31 mouse cellular contexts compared by ENCODE assay signal in the genomic region with DNA sequence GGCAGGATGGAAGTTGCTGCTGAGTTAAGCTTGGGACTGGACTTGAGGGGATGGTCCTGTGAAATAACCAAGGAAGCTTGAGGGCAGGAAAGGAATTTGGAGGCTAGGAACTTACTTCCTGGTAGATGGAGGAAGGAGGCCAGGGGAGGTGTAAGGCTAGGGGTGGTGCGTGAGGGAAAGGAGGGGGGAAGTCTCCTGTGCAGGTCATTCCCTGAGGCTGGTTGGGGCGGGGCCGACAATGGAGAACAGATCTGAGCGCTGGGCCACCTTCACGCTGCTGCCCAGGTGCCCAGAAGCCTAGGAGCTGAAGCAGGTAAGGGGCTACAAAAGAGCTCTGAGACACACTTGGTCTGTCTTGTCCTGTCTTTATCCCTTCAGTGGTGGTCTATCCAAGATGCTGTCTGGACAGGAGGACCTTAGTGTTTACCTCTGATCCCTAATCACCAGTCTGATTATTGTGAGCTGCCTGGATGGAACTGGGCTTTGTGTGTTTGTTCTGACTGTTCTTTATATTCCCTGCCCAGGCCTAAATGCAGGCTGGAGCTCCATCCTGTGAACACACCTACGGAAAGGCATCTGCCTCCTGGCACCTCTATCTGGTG. TPM values are rescaled to one million over a fixed set of nuclear protein-coding genes. Genes with fewer than 3 reads are reported as not detected.
DNase-seq lines count a peak whose midpoint lies in the region; ATAC-seq and TF ChIP-seq lines count a peak whose summit lies in the region.
"Had no signal": no experiment of that assay in that cellular context is flagged by ENCODE, and none has a peak within 500 bp of the region (broad histone marks: within the 10 kb centered on the region; RNA-seq: fewer than 3 reads in every experiment).

A gene (plus strand): TSS at position 552 of the 602 bp plus-strand sequence.

- no peak within 1 kb of the TSS for H3K9ac ChIP-seq in lung, postnatal 0 days (replicated peaks; ENCODE audit: low read depth)
- H3K9ac ChIP-seq in stomach, embryonic 14.5 days (replicated peaks; ENCODE audit: low read depth, low read length), result no peak within 1 kb of the TSS
- H3K9ac ChIP-seq: embryonic facial prominence, embryonic 12.5 days; heart, embryonic 12.5 days; hindbrain, embryonic 14.5 days; limb, embryonic 15.5 days; liver, embryonic 13.5 days had no signal

- no peak within 1 kb of the TSS for H3K4me2 ChIP-seq in lung, postnatal 0 days (replicated peaks; ENCODE audit: low read depth, low read length)
- no peak within 1 kb of the TSS for H3K4me2 ChIP-seq in stomach, embryonic 14.5 days (replicated peaks; ENCODE audit: low read depth, low read length)
- H3K4me2 ChIP-seq: embryonic facial prominence, embryonic 12.5 days; heart, embryonic 12.5 days; hindbrain, embryonic 14.5 days; limb, embryonic 15.5 days; liver, embryonic 13.5 days had no signal

- no peak for TF ChIP-seq POLR2A in lung, adult 2 months (IDR thresholded peaks at IDR 0.05; ENCODE audit: borderline replicate concordance, extremely low read depth, low read depth, low read length)

- no peaks in the 10 kb centered on the region for H3K4me1 ChIP-seq in lung, postnatal 0 days (ENCODE audit: insufficient read depth, low read depth, low read length)
- no peaks in the 10 kb centered on the region for H3K4me1 ChIP-seq in lung, adult 2 months (ENCODE audit: control insufficient read depth, insufficient read depth, low read length)
- H3K4me1 ChIP-seq in stomach, embryonic 14.5 days (ENCODE audit: control insufficient read depth, insufficient read depth, low read length), result no peaks in the 10 kb centered on the region
- H3K4me1 ChIP-seq: embryonic facial prominence, embryonic 12.5 days; heart, embryonic 12.5 days; limb, embryonic 15.5 days; liver, embryonic 13.5 days had no signal

- H3K36me3 ChIP-seq in lung, postnatal 0 days (ENCODE audit: insufficient read depth, low read length), result no peaks in the 10 kb centered on the region
- H3K36me3 ChIP-seq in stomach, embryonic 14.5 days (ENCODE audit: control insufficient read depth, insufficient read depth, low read length), result no peaks in the 10 kb centered on the region
- H3K36me3 ChIP-seq: embryonic facial prominence, embryonic 12.5 days; heart, embryonic 12.5 days; limb, embryonic 15.5 days; liver, embryonic 13.5 days had no signal

- no peak for TF ChIP-seq EP300 in lung, postnatal 0 days (IDR thresholded peaks at IDR 0.05)

- no peaks in the 10 kb centered on the region for H3K9me3 ChIP-seq in lung, postnatal 0 days (ENCODE audit: low read length)
- no peaks in the 10 kb centered on the region for H3K9me3 ChIP-seq in stomach, embryonic 14.5 days (ENCODE audit: control insufficient read depth, low read depth, low read length)
- H3K9me3 ChIP-seq: embryonic facial prominence, embryonic 12.5 days; heart, embryonic 12.5 days; limb, embryonic 15.5 days; liver, embryonic 13.5 days had no signal

- H3K4me3 ChIP-seq in lung, postnatal 0 days (ENCODE audit: low read depth, low read length), result no peak within 1 kb of the TSS
- no peak within 1 kb of the TSS for H3K4me3 ChIP-seq in lung, adult 2 months (replicated peaks; ENCODE audit: extremely low read depth, low read depth, low read length)
- H3K4me3 ChIP-seq in stomach, embryonic 14.5 days (ENCODE audit: low read depth, low read length), result no peak within 1 kb of the TSS
- H3K4me3 ChIP-seq: embryonic facial prominence, embryonic 12.5 days; heart, embryonic 12.5 days; layer of hippocampus, adult 2 months; limb, embryonic 15.5 days; liver, embryonic 13.5 days had no signal

- H3K27ac ChIP-seq in lung, postnatal 0 days (ENCODE audit: low read length), result no peak within 1 kb of the TSS
- H3K27ac ChIP-seq in stomach, embryonic 14.5 days (ENCODE audit: low read length), result no peak within 1 kb of the TSS
- H3K27ac ChIP-seq: embryonic facial prominence, embryonic 12.5 days; hindbrain, embryonic 14.5 days; layer of hippocampus, adult 2 months; limb, embryonic 15.5 days; liver, embryonic 13.5 days had no signal

- no peak for ATAC-seq in lung, postnatal 0 days
- ATAC-seq in stomach, embryonic 14.5 days (ENCODE audit: insufficient number of reproducible peaks, insufficient read depth, low FRiP score, low read depth), result 0 out of 2 replicates have a peak, but pooled peaks have one; percentile 49
- ATAC-seq: forebrain, embryonic 14.5 days; intestine, postnatal 0 days; Patski had no signal

- DNase-seq in lung, postnatal 0 days (ENCODE audit: low spot score), result peak; percentile 9
- no peak for DNase-seq in lung, adult 2 months
- DNase-seq in kidney, postnatal 10 days, result peak; percentile 24
- no peak for DNase-seq in urinary bladder, adult 18-20 months (ENCODE audit: low spot score in 2 of 2)
- DNase-seq in cerebellum, postnatal 25 days, result no peak
- DNase-seq in gastrocnemius, postnatal 10 days, result no peak
- DNase-seq: adrenal gland, postnatal 10 days; cerebellum, adult 8-10 months; embryo, embryonic 11 days; gastrocnemius, postnatal 36 days; heart, adult 18-20 months; heart, postnatal 4 days; left cerebral cortex, postnatal 4 days; liver, embryonic 13.5 days; lung, adult 18-20 months; lung, postnatal 14 days; midbrain, embryonic 14.5 days had no signal

- no peaks in the 10 kb centered on the region for H3K27me3 ChIP-seq in lung, postnatal 0 days (replicated peaks; ENCODE audit: insufficient read depth, low read length)
- H3K27me3 ChIP-seq in stomach, embryonic 14.5 days (ENCODE audit: control insufficient read depth, insufficient read depth, low read length), result no peaks in the 10 kb centered on the region
- H3K27me3 ChIP-seq: embryonic facial prominence, embryonic 12.5 days; liver, embryonic 13.5 days; Patski had no signal

- no peak for TF ChIP-seq CTCF in lung, postnatal 0 days (IDR thresholded peaks at IDR 0.05)
- no peak for TF ChIP-seq CTCF in lung, adult 2 months (IDR thresholded peaks at IDR 0.05; ENCODE audit: insufficient read depth, low read length)

- WGBS in lung, postnatal 0 days, result 69% methylated on average over 5 of the region's 6 CpGs
- WGBS in lung, adult 2 months, result 75% methylated on average over 6 of the region's 6 CpGs
- WGBS in stomach, embryonic 14.5 days, result 58% methylated on average over 6 of the region's 6 CpGs

RNA-seq across cellular contexts. Expression of the gene that starts here (rescaled TPM):
- 0.08 and 0.11 TPM in 2 replicates for polyA plus RNA-seq in lung, postnatal 0 days (2015; fragmentation: Nextera tagmentation; extraction: Ambion mirVana)
- polyA plus RNA-seq in lung, adult 2 months (2012; rRNA removed), result not detected in 2 replicates
- not detected in 2 replicates for polyA plus RNA-seq in stomach, embryonic 14.5 days (2014; fragmentation: Nextera tagmentation; extraction: Ambion mirVana)
- total RNA-seq in gastrocnemius, postnatal 10 days (2021), result not detected
- total RNA-seq: adrenal gland, postnatal 10 days; gastrocnemius, adult 18-20 months; gastrocnemius, postnatal 36 days; heart, adult 18-20 months; heart, postnatal 4 days; layer of hippocampus, adult 2 months; layer of hippocampus, postnatal 14 days; left cerebral cortex, adult 8-10 months; left cerebral cortex, postnatal 4 days had no signal
- polyA plus RNA-seq: forebrain, embryonic 14.5 days; heart, embryonic 12.5 days; heart, postnatal 0 days; intestine, postnatal 0 days; midbrain, embryonic 14.5 days; urinary bladder, adult 2 months had no signal

Comparison
In these comparisons a context has a peak if more than half of its experiments do, and no peak if none do; other contexts are left out.
1. Peak in DNase-seq in lung, postnatal 0 days; RNA of the gene not detected or under 1 TPM.
2. Peak in ATAC-seq in stomach, embryonic 14.5 days; RNA of the gene not detected or under 1 TPM.